Comparison of ENCODE assay signal across 18 mouse cellular contexts in the genomic region with DNA sequence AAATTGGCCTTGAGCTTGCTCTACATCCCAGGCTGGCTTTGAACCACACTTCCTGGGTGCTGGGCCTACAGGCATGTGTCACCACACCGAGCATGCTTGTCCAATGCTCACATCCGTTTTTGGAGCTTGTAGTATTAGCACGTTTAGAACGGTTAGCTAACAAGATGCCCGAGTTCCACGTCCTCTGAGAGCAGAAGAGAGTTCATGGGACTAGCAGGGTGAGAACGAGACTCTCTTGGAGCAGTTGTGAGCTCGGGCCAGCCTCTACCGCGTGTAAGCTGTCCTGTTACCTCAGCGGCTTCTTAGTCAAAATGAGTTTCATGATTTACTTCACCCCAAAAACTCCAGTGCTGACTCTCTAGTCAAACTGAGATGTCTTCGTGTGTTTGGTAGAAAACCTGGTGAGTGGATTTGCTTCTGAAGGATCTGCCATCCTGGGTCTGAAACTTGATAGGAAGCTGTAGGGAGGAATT.
A peak's percentile ranks its signal among the peaks of the same experiment; 100 is the strongest.
DNase-seq lines count a peak whose midpoint lies in the region; ATAC-seq lines count a peak whose summit lies in the region.
"Had no signal": no experiment of that assay in that cellular context is flagged by ENCODE, and none has a peak within 500 bp of the region (broad histone marks: within the 10 kb centered on the region; RNA-seq: fewer than 3 reads in every experiment).

No protein-coding gene starts in this region.

- H3K36me3 ChIP-seq in heart, embryonic 13.5 days, result 0 out of 2 replicates have a peak, but pooled peaks cover 3% of the 10 kb centered on the region
- no peaks in the 10 kb centered on the region for H3K36me3 ChIP-seq in midbrain, embryonic 11.5 days (ENCODE audit: control insufficient read depth, insufficient read depth, low read length)
- peaks cover 2% of the 10 kb centered on the region; the same call in 1 of the 2 replicates for H3K36me3 ChIP-seq in midbrain, embryonic 13.5 days
- no peaks in the 10 kb centered on the region for H3K36me3 ChIP-seq in embryonic facial prominence, embryonic 15.5 days
- H3K36me3 ChIP-seq: lung, embryonic 15.5 days; neural tube, embryonic 12.5 days had no signal

- no peaks in the 10 kb centered on the region for H3K9me3 ChIP-seq in heart, embryonic 13.5 days
- no peaks in the 10 kb centered on the region for H3K9me3 ChIP-seq in midbrain, embryonic 11.5 days (ENCODE audit: control insufficient read depth, low read length)
- H3K9me3 ChIP-seq in midbrain, embryonic 13.5 days, result no peaks in the 10 kb centered on the region
- H3K9me3 ChIP-seq in embryonic facial prominence, embryonic 15.5 days (replicated peaks), result no peaks in the 10 kb centered on the region
- H3K9me3 ChIP-seq: lung, embryonic 15.5 days; neural tube, embryonic 12.5 days had no signal

- no peak for ATAC-seq in heart, embryonic 13.5 days (ENCODE audit: extremely low read depth, insufficient number of reproducible peaks, low FRiP score, low TSS enrichment)
- no peak for ATAC-seq in midbrain, embryonic 11.5 days (ENCODE audit: low FRiP score)
- ATAC-seq in midbrain, embryonic 13.5 days, result no peak
- no peak for ATAC-seq in embryonic facial prominence, embryonic 15.5 days (ENCODE audit: insufficient number of reproducible peaks, low FRiP score, low TSS enrichment, low read depth)
- ATAC-seq: CD4-positive, CD25-positive, alpha-beta regulatory T cell, adult 4 months; forebrain, postnatal 0 days had no signal

- H3K27me3 ChIP-seq in heart, embryonic 13.5 days (replicated peaks), result no peaks in the 10 kb centered on the region
- no peaks in the 10 kb centered on the region for H3K27me3 ChIP-seq in midbrain, embryonic 11.5 days (ENCODE audit: control insufficient read depth, insufficient read depth, low read length)
- no peaks in the 10 kb centered on the region for H3K27me3 ChIP-seq in midbrain, embryonic 13.5 days
- no peaks in the 10 kb centered on the region for H3K27me3 ChIP-seq in embryonic facial prominence, embryonic 15.5 days
- H3K27me3 ChIP-seq: lung, embryonic 15.5 days; neural tube, embryonic 12.5 days had no signal

- H3K27ac ChIP-seq in heart, embryonic 13.5 days (replicated peaks), result peak overlapping the region; percentile 44; the same call in 1 of the 2 replicates
- no peak overlapping the region for H3K27ac ChIP-seq in midbrain, embryonic 11.5 days (ENCODE audit: low read depth, low read length)
- H3K27ac ChIP-seq in midbrain, embryonic 13.5 days, result no peak overlapping the region
- H3K27ac ChIP-seq in embryonic facial prominence, embryonic 15.5 days (replicated peaks), result 0 out of 2 replicates have a peak overlapping the region, but pooled peaks have one; percentile 28
- H3K27ac ChIP-seq: hindbrain, embryonic 14.5 days; left cerebral cortex, adult 2 months; lung, embryonic 15.5 days; neural tube, embryonic 12.5 days had no signal

- no peak overlapping the region for H3K9ac ChIP-seq in heart, embryonic 13.5 days
- H3K9ac ChIP-seq in midbrain, embryonic 11.5 days (ENCODE audit: low read length), result no peak overlapping the region
- no peak overlapping the region for H3K9ac ChIP-seq in midbrain, embryonic 13.5 days (replicated peaks)
- no peak overlapping the region for H3K9ac ChIP-seq in embryonic facial prominence, embryonic 15.5 days
- H3K9ac ChIP-seq: forebrain, postnatal 0 days; hindbrain, embryonic 14.5 days; lung, embryonic 15.5 days; neural tube, embryonic 12.5 days had no signal

- H3K4me1 ChIP-seq in heart, embryonic 13.5 days, result peaks cover 41% of the 10 kb centered on the region
- H3K4me1 ChIP-seq in midbrain, embryonic 11.5 days (ENCODE audit: control insufficient read depth, insufficient read depth, low read length), result no peaks in the 10 kb centered on the region
- H3K4me1 ChIP-seq in midbrain, embryonic 13.5 days (replicated peaks), result no peaks in the 10 kb centered on the region
- H3K4me1 ChIP-seq in embryonic facial prominence, embryonic 15.5 days, result peaks cover 11% of the 10 kb centered on the region; the same call in 1 of the 2 replicates
- H3K4me1 ChIP-seq: lung, embryonic 15.5 days; neural tube, embryonic 12.5 days had no signal

- no peak overlapping the region for H3K4me2 ChIP-seq in heart, embryonic 13.5 days
- H3K4me2 ChIP-seq in midbrain, embryonic 11.5 days, result no peak overlapping the region
- no peak overlapping the region for H3K4me2 ChIP-seq in midbrain, embryonic 13.5 days (replicated peaks)
- no peak overlapping the region for H3K4me2 ChIP-seq in embryonic facial prominence, embryonic 15.5 days (replicated peaks)
- H3K4me2 ChIP-seq: hindbrain, embryonic 14.5 days; lung, embryonic 15.5 days; neural tube, embryonic 12.5 days had no signal

- DNase-seq in heart, adult 11 months, result no peak
- DNase-seq in midbrain, embryonic 11.5 days (ENCODE audit: low spot score, missing footprints), result peak; percentile 81
- no peak for DNase-seq in thymus, postnatal 0 days (ENCODE audit: low spot score)
- no peak for DNase-seq in thymus, adult 18-20 months
- DNase-seq: cerebellum, postnatal 25 days; forebrain, postnatal 0 days; gastrocnemius, postnatal 10 days; kidney, adult 2 months; right cerebral cortex, postnatal 25 days had no signal

- H3K4me3 ChIP-seq in heart, embryonic 13.5 days, result no peak overlapping the region
- no peak overlapping the region for H3K4me3 ChIP-seq in midbrain, embryonic 11.5 days (ENCODE audit: low read depth, low read length)
- H3K4me3 ChIP-seq in midbrain, embryonic 13.5 days (replicated peaks), result no peak overlapping the region
- no peak overlapping the region for H3K4me3 ChIP-seq in embryonic facial prominence, embryonic 15.5 days (replicated peaks)
- H3K4me3 ChIP-seq: layer of hippocampus, adult 2 months; left cerebral cortex, adult 2 months; lung, embryonic 15.5 days; neural tube, embryonic 12.5 days had no signal

- WGBS in heart, embryonic 13.5 days, result 82% methylated on average over 12 of the region's 12 CpGs
- WGBS in midbrain, embryonic 11.5 days, result 85% methylated on average over 12 of the region's 12 CpGs
- WGBS in midbrain, embryonic 13.5 days, result 89% methylated on average over 12 of the region's 12 CpGs
- WGBS in embryonic facial prominence, embryonic 15.5 days, result 74% methylated on average over 12 of the region's 12 CpGs

Comparison
In these comparisons a context has a peak if more than half of its experiments do, and no peak if none do; other contexts are left out.
1. H3K27ac ChIP-seq: peak in heart, embryonic 13.5 days (single experiment) and embryonic facial prominence, embryonic 15.5 days (single experiment); none in midbrain, embryonic 11.5 days (single experiment) and midbrain, embryonic 13.5 days (single experiment).